Mouse (Mus musculus) stomach, embryonic 15.5 days (tissue): ENCODE measurements at regions not wholly inside any gene's neighbourhood (a gene's known extent, or its start where the extent isn't known, plus 50 kb on each side); places are given as distances from the start of the nearest gene placed in this dataset.

Experiments used
- ATAC-seq: fragments of 200-750 bp; cut with Nextera tagmentation; 2 replicates; pipeline ENCODE4 v1.8.0; 2017; ENCODE audit warnings: low read depth, moderate number of reproducible peaks, moderate TSS enrichment; ENCODE audit not compliant: insufficient read depth, low FRiP score
- H3K27ac ChIP-seq: fragments of 300-500 bp; sonication (generic); 2 replicates; pipeline ENCODE4 v1.5.1; 2015; ENCODE audit warnings: mild to moderate bottlenecking, inconsistent platforms
- H3K27me3 ChIP-seq: fragments of 300-500 bp; sonication (generic); replicated peaks from 2 replicates; pipeline ENCODE4 v1.6.1; 2015; ENCODE audit warnings: inconsistent platforms
- H3K36me3 ChIP-seq: fragments of 300-500 bp; sonication (generic); 2 replicates; pipeline ENCODE4 v1.6.1; 2015; ENCODE audit warnings: inconsistent platforms
- H3K4me1 ChIP-seq: fragments of 300-500 bp; sonication (generic); 2 replicates; pipeline ENCODE4 v1.6.1; 2015; ENCODE audit warnings: inconsistent platforms
- H3K4me2 ChIP-seq: fragments of 300-500 bp; sonication (generic); 2 replicates; pipeline ENCODE4 v1.6.1; 2015; ENCODE audit warnings: mild to moderate bottlenecking, inconsistent platforms
- H3K4me3 ChIP-seq: fragments of 300-500 bp; sonication (generic); replicated peaks from 2 replicates; pipeline ENCODE4 v1.5.1; 2015; ENCODE audit warnings: inconsistent platforms
- H3K9ac ChIP-seq: fragments of 300-500 bp; sonication (generic); 2 replicates; pipeline ENCODE4 v1.6.1; 2015; ENCODE audit warnings: inconsistent platforms
- H3K9me3 ChIP-seq: fragments of 300-500 bp; sonication (generic); 2 replicates; pipeline ENCODE4 v1.6.1; 2016; ENCODE audit warnings: inconsistent platforms
- WGBS: fragments of 180-500 bp; shearing (Covaris S2); methylation state at CpG from one replicate; pipeline ENCODE4 v1.1.7; 2015; 5-methylcytosine and 5-hydroxymethylcytosine counted together

DNA sequence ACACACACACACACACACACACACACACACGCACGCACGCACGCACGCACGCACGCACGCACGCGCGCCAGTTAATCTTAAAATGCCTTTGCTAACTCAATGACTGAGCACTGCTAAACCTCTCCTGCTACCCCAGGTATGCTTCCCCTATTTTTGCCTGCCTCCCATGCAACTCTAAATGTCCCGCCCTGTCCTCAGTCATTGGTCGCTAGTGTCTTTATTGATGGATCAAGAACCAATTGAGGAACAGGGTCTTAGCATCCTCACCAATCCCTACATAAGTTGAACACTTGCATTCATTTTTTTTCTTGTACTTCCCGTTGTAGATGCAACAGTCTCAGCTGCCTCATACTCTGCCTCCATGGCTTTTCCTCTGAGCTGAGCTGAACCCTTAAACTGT is 72.2 kb upstream of the Ankrd55 start:
- Histone ChIP-seq H3K9me3 (no peaks in the 10 kb centered on the region), H3K4me3 (no peak overlapping the region), H3K27me3 (no peaks in the 10 kb centered on the region), H3K36me3 (no peaks in the 10 kb centered on the region), H3K4me1 (no peaks in the 10 kb centered on the region), H3K4me2 (no peak overlapping the region), H3K9ac (no peak overlapping the region), H3K27ac (no peak overlapping the region)
- WGBS = 97% methylated on average over 14 of the region's 14 CpGs
- no peak for ATAC-seq

GRCm38 (mm10) chr13:112218389-112218788 is 69.9 kb upstream of the Ankrd55 start:
- Histone ChIP-seq H3K4me1 (no peaks in the 10 kb centered on the region), H3K36me3 (no peaks in the 10 kb centered on the region), H3K9ac (no peak overlapping the region), H3K4me3 (no peak overlapping the region), H3K27ac (no peak overlapping the region), H3K27me3 (no peaks in the 10 kb centered on the region), H3K4me2 (no peak overlapping the region), H3K9me3 (no peaks in the 10 kb centered on the region)
- ATAC-seq = no peak
- 50% methylated on average over 5 of the region's 5 CpGs for WGBS

DNA sequence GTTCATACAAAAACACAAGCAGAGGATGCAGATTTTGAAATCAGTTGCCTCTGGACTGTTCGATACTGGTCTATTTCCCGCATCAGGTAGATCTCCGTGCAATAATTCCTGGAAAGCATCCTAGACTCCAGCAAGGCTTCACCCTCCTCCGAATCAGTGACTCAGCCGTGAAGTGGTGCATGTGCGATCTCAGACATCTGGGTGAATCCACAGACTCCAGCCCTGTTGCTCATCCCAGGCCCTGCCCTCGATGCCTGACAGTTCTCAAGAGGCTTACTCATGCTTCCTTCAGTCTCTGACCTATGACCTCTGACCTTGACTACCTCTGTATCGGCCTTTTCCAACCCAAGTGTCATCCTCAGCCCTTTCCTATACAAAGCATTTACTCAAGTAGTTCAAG is 68.1 kb upstream of the Ankrd55 start:
- H3K4me3 ChIP-seq = no peak overlapping the region
- H3K4me2 ChIP-seq = no peak overlapping the region
- H3K36me3 ChIP-seq = no peaks in the 10 kb centered on the region
- no peaks in the 10 kb centered on the region for H3K4me1 ChIP-seq
- H3K9me3 ChIP-seq = no peaks in the 10 kb centered on the region
- no peak overlapping the region for H3K27ac ChIP-seq
- ATAC-seq = no peak
- H3K9ac ChIP-seq = no peak overlapping the region
- no peaks in the 10 kb centered on the region for H3K27me3 ChIP-seq
- WGBS = 80% methylated on average over 8 of the region's 8 CpGs

GRCm38 (mm10) chr13:112223616-112224015 is 64.6 kb upstream of the Ankrd55 start:
- Histone ChIP-seq H3K27ac (no peak overlapping the region), H3K27me3 (no peaks in the 10 kb centered on the region), H3K4me3 (no peak overlapping the region), H3K9ac (no peak overlapping the region), H3K4me2 (no peak overlapping the region), H3K4me1 (no peaks in the 10 kb centered on the region), H3K36me3 (no peaks in the 10 kb centered on the region), H3K9me3 (no peaks in the 10 kb centered on the region)
- ATAC-seq = no peak
- WGBS = 61% methylated on average over 2 of the region's 2 CpGs

DNA sequence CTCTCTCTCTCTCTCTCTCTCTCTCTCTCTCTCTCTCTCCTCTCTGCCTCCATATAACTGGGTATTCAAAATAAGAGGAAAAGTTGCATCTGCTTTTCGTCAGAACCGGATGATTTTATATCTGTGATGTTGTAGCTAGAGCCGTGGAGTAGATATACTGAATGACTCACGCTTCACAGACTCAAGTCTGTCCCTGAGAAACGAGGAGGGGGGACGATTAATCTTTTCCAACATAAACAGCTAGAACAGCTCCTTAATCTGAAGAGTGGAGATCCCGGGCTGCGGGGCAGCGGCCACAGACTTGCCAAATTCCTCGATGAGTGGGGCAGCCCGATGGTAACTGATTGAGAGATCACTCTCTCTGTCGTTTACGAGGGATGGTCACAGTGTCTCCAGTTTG is 60.5 kb upstream of the Ankrd55 start:
- 32% methylated on average over 13 of the region's 13 CpGs for WGBS
- Histone ChIP-seq H3K4me2 (no peak overlapping the region), H3K9me3 (no peaks in the 10 kb centered on the region), H3K4me3 (no peak overlapping the region), H3K36me3 (no peaks in the 10 kb centered on the region), H3K27me3 (no peaks in the 10 kb centered on the region), H3K27ac (no peak overlapping the region), H3K9ac (no peak overlapping the region), H3K4me1 (no peaks in the 10 kb centered on the region)
- peak; percentile 82 for ATAC-seq

DNA sequence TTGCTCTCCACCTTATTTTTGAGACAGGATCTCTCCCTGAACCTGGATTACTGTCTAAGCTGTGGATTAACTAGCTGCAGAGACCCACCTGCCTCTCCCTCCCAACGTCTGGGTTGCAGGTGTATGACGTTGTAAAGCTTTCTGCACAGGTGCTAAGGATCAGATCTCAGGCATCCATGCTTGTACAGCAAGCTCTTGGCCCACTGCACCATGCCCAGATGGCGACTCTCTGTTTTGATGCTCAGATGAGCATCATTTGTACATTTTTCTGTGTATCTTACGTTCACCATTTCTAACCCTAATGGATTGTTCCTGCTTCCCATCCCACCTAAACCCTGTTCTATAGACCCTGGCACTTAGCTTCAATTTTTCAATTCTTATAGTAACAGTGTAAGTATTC is 59.4 kb upstream of the Ankrd55 start:
- Histone ChIP-seq H3K4me1 (no peaks in the 10 kb centered on the region), H3K4me2 (no peak overlapping the region), H3K9ac (no peak overlapping the region), H3K27me3 (no peaks in the 10 kb centered on the region), H3K9me3 (no peaks in the 10 kb centered on the region), H3K27ac (no peak overlapping the region), H3K36me3 (no peaks in the 10 kb centered on the region), H3K4me3 (no peak overlapping the region)
- 75% methylated on average over 4 of the region's 4 CpGs for WGBS
- no peak for ATAC-seq

- WGBS = 40% methylated on average over 3 of the region's 3 CpGs
- H3K4me1 ChIP-seq = no peaks in the 10 kb centered on the region
- no peak for ATAC-seq
- H3K36me3 ChIP-seq = no peaks in the 10 kb centered on the region
- H3K4me2 ChIP-seq = no peak overlapping the region
- H3K9ac ChIP-seq = no peak overlapping the region
- no peaks in the 10 kb centered on the region for H3K9me3 ChIP-seq
- no peak overlapping the region for H3K4me3 ChIP-seq
- no peak overlapping the region for H3K27ac ChIP-seq
- H3K27me3 ChIP-seq = no peaks in the 10 kb centered on the region
Observed at GRCm38 (mm10) chr13:112230176-112230575, 58.1 kb upstream of the Ankrd55 start.

- H3K4me2 ChIP-seq = no peak overlapping the region
- no peak overlapping the region for H3K9ac ChIP-seq
- no peaks in the 10 kb centered on the region for H3K36me3 ChIP-seq
- ATAC-seq = no peak
- no peaks in the 10 kb centered on the region for H3K9me3 ChIP-seq
- H3K4me3 ChIP-seq = no peak overlapping the region
- H3K27ac ChIP-seq = no peak overlapping the region
- H3K4me1 ChIP-seq = no peaks in the 10 kb centered on the region
- 77% methylated on average over 6 of the region's 6 CpGs for WGBS
- no peaks in the 10 kb centered on the region for H3K27me3 ChIP-seq
Observed at GRCm38 (mm10) chr13:112234695-112235094, 53.6 kb upstream of the Ankrd55 start.

- no peaks in the 10 kb centered on the region for H3K36me3 ChIP-seq
- no peak overlapping the region for H3K27ac ChIP-seq
- H3K27me3 ChIP-seq = no peaks in the 10 kb centered on the region
- WGBS = 63% methylated on average over 6 of the region's 6 CpGs
- no peak overlapping the region for H3K4me2 ChIP-seq
- no peaks in the 10 kb centered on the region for H3K9me3 ChIP-seq
- H3K9ac ChIP-seq = no peak overlapping the region
- H3K4me1 ChIP-seq = no peaks in the 10 kb centered on the region
- no peak for ATAC-seq
- no peak overlapping the region for H3K4me3 ChIP-seq
Observed at GRCm38 (mm10) chr13:112236956-112237355, 51.3 kb upstream of the Ankrd55 start.

DNA sequence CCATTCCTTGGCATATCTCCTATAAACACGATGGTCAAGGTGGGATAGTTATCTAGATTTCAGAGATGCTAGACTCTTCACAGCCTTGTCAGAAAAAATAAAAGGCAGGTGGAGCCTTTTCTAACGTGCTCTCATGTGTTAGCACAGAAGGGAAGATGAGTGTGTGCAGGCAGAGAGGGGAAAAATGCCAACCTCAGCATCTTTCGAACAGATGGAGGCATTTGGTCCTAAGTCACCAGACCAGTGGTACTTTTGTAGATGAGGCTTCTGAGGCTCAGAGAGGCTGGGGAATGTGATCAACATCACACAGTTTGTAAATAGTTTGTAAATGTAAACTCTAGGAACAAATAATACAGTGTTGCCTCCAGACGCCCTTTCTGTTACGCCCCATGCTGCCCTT is 50.9 kb upstream of the Ankrd55 start:
- WGBS = 65% methylated on average over 5 of the region's 5 CpGs
- no peaks in the 10 kb centered on the region for H3K27me3 ChIP-seq
- no peak overlapping the region for H3K4me2 ChIP-seq
- no peak overlapping the region for H3K4me3 ChIP-seq
- H3K36me3 ChIP-seq = no peaks in the 10 kb centered on the region
- no peaks in the 10 kb centered on the region for H3K9me3 ChIP-seq
- no peak overlapping the region for H3K9ac ChIP-seq
- ATAC-seq = no peak
- no peak overlapping the region for H3K27ac ChIP-seq
- H3K4me1 ChIP-seq = no peaks in the 10 kb centered on the region

DNA sequence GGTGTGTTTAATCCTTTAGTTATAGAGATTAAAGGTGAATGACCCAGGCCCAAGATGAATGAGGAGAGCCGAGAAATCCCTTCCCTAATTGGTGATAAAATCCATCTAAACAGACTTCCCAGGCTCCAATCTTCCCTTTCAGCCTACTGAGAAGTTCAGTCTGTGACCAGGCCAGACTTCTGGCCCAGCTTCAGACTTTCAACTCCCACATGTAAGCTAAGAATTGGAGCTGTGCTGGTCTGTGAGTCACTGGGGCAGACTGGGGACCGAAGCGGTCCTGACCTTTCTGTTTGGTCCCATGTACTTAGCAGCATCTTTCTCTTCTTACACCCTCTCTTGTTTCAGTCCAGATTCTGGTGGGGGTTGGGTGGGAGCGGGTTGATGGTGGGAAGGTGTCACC is 50.3 kb upstream of the Ankrd55 start:
- Histone ChIP-seq H3K4me1 (no peaks in the 10 kb centered on the region), H3K9me3 (no peaks in the 10 kb centered on the region), H3K27ac (no peak overlapping the region), H3K4me3 (no peak overlapping the region), H3K4me2 (no peak overlapping the region), H3K9ac (no peak overlapping the region), H3K27me3 (no peaks in the 10 kb centered on the region), H3K36me3 (no peaks in the 10 kb centered on the region)
- ATAC-seq = no peak
- WGBS = 57% methylated on average over 4 of the region's 4 CpGs
